ENCODE assay signal across 8 mouse cellular contexts in the genomic region with DNA sequence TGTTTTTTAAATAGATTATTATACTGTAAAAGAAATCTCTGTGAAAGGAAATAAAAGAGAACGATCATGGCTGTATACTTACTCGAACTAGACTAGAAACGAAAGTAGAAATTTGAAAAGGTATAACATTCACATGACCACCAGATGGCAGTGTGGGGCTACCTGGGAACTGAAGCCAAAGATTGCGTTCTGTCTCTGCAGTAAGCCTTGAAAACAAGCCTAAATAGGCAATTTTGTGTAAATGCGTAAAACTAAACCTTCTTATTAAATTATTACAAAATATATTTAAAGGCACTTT. TPM values are rescaled to one million over a fixed set of nuclear protein-coding genes. Genes with fewer than 3 reads are reported as not detected.
DNase-seq lines count a peak whose midpoint lies in the region; ATAC-seq and TF ChIP-seq lines count a peak whose summit lies in the region.

No protein-coding gene starts in this region.

- peak; percentile 21; the same call in 1 of the 2 replicates for TF ChIP-seq CTCF in E14TG2a.4 (conservative IDR thresholded peaks at IDR 0.05; ENCODE audit: low read length)
- peak; percentile 69 for TF ChIP-seq CTCF in lung, embryonic 14.5 days (IDR thresholded peaks at IDR 0.05; ENCODE audit: low read depth)

- no peak for ATAC-seq in forebrain, embryonic 12.5 days (ENCODE audit: low FRiP score)
- no peak for ATAC-seq in lung, embryonic 14.5 days (ENCODE audit: insufficient read depth)

- no peaks in the 10 kb centered on the region for H3K9me3 ChIP-seq in E14TG2a.4 (ENCODE audit: low read length)
- no peaks in the 10 kb centered on the region for H3K9me3 ChIP-seq in forebrain, embryonic 12.5 days
- H3K9me3 ChIP-seq in lung, embryonic 14.5 days (ENCODE audit: low read depth, low read length), result no peaks in the 10 kb centered on the region

- no peak overlapping the region for H3K4me3 ChIP-seq in E14TG2a.4 (replicated peaks; ENCODE audit: low read length)
- no peak overlapping the region for H3K4me3 ChIP-seq in forebrain, embryonic 12.5 days (replicated peaks)
- H3K4me3 ChIP-seq in lung, embryonic 14.5 days (ENCODE audit: low read depth, low read length), result 0 out of 2 replicates have a peak overlapping the region, but pooled peaks have one; percentile 17

- no peak overlapping the region for H3K9ac ChIP-seq in forebrain, embryonic 12.5 days
- H3K9ac ChIP-seq in lung, embryonic 14.5 days, result no peak overlapping the region

- intact Hi-C loops in heart, postnatal 25 days (cut with DNase I), result no loop called here

- H3K4me2 ChIP-seq in forebrain, embryonic 12.5 days, result peak overlapping the region; percentile 24; the same call in 1 of the 2 replicates
- H3K4me2 ChIP-seq in lung, embryonic 14.5 days, result peak overlapping the region; percentile 50

- H3K4me1 ChIP-seq in E14TG2a.4 (replicated peaks; ENCODE audit: low read depth, low read length), result peaks cover 8% of the 10 kb centered on the region
- peaks cover 3% of the 10 kb centered on the region; the same call in 1 of the 2 replicates for H3K4me1 ChIP-seq in forebrain, embryonic 12.5 days
- H3K4me1 ChIP-seq in lung, embryonic 14.5 days (ENCODE audit: insufficient read depth), result no peaks in the 10 kb centered on the region

- 27% methylated on average over 5 of the region's 5 CpGs for WGBS in forebrain, embryonic 12.5 days
- WGBS in large intestine, adult 2 months, result 17% methylated on average over 5 of the region's 5 CpGs
- 27% methylated on average over 5 of the region's 5 CpGs for WGBS in lung, embryonic 14.5 days

- peak overlapping the region; percentile 63; the same call in 1 of the 2 replicates for H3K27ac ChIP-seq in forebrain, embryonic 12.5 days
- H3K27ac ChIP-seq in lung, embryonic 14.5 days (ENCODE audit: low read depth), result no peak overlapping the region

- DNase-seq in c-Kit-positive CD71-negative TER-119-negative erythroid progenitor cells, embryonic 14.5 days (ENCODE audit: low read depth), result peak; percentile 52
- DNase-seq in heart, postnatal 25 days (ENCODE audit: low spot score), result peak; percentile 2
- DNase-seq in large intestine, adult 2 months (ENCODE audit: low read depth, low spot score), result peak; percentile 25
- DNase-seq in lung, embryonic 14.5 days, result peak; percentile 88
- DNase-seq in ovary, postnatal 10 days (ENCODE audit: low spot score), result peak; percentile 10
- peak; percentile 83 for DNase-seq in thymus, postnatal 14 days

- no peaks in the 10 kb centered on the region for H3K27me3 ChIP-seq in E14TG2a.4 (ENCODE audit: insufficient read depth, low read length)
- no peaks in the 10 kb centered on the region for H3K27me3 ChIP-seq in forebrain, embryonic 12.5 days
- H3K27me3 ChIP-seq in lung, embryonic 14.5 days (ENCODE audit: insufficient read depth, low read length), result no peaks in the 10 kb centered on the region

- H3K36me3 ChIP-seq in E14TG2a.4 (ENCODE audit: insufficient read depth, low read length), result no peaks in the 10 kb centered on the region
- H3K36me3 ChIP-seq in forebrain, embryonic 12.5 days (replicated peaks), result no peaks in the 10 kb centered on the region
- H3K36me3 ChIP-seq in lung, embryonic 14.5 days (ENCODE audit: insufficient read depth), result no peaks in the 10 kb centered on the region

RNA-seq across cellular contexts. Expression of a gene that starts 38.5 kb away (rescaled TPM):
- polyA plus RNA-seq in forebrain, embryonic 12.5 days (2016; fragmentation: Nextera tagmentation; extraction: Ambion mirVana), result 1.2 TPM in 2 replicates
- not detected for total RNA-seq in heart, postnatal 25 days (2021)
- polyA plus RNA-seq in large intestine, adult 2 months (2012; rRNA removed), result 0.66 and 0.88 TPM in 2 replicates
- not detected in 2 replicates for polyA plus RNA-seq in lung, embryonic 14.5 days (2014; fragmentation: Nextera tagmentation; extraction: Ambion mirVana)

RNA-seq across cellular contexts. Expression of a gene that starts 51.2 kb away (rescaled TPM):
- polyA plus RNA-seq in forebrain, embryonic 12.5 days (2016; fragmentation: Nextera tagmentation; extraction: Ambion mirVana), result not detected in 2 replicates
- not detected for total RNA-seq in heart, postnatal 25 days (2021)
- 0.04 TPM in 1 of 2 replicates, not detected in the other for polyA plus RNA-seq in large intestine, adult 2 months (2012; rRNA removed)
- not detected in 2 replicates for polyA plus RNA-seq in lung, embryonic 14.5 days (2014; fragmentation: Nextera tagmentation; extraction: Ambion mirVana)

Comparison
In these comparisons a context has a peak if more than half of its experiments do, and no peak if none do; other contexts are left out.
1. DNase-seq: peak in every context shown above with its lines; median percentile 88 in lung, embryonic 14.5 days; 83 in thymus, postnatal 14 days; 52 in c-Kit-positive CD71-negative TER-119-negative erythroid progenitor cells, embryonic 14.5 days; 25 in large intestine, adult 2 months; 10 in ovary, postnatal 10 days; 2 in heart, postnatal 25 days.